Mouse (Mus musculus) cerebellum, adult 18-20 months (tissue): ENCODE results near the gene Dxo.

ENCODE experiments used
- DNase-seq, 2 experiments: peaks; one replicate each; pipeline ENCODE4 v3.0.0; 2021

Dxo gene

GRCm38 (mm10) chr17:34881683-34882310, 45.0 kb downstream of the Dxo start, which contains the start of gene Gm20547:
Gene Gm20547, minus strand, starts transcription at chr17:34882042.
- DNase-seq = no peak

DNA sequence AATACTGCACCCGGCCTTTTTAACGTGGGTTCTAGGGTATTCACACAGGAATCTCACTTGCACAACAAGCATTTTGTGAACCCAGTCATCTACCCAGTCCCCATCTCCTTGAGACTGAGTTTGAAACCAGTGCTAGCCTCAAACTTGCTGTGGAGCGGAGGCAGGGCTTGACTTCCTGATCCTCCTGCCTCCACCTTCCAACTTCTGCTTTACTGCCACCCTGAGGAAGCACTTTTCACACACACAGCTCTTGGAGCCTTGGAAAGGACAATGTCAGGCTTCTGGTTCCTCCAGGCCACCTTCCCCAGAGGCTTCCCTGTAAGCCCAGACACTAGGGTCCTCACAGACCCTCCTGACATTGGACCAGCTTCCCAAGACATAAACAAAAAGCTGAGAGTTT, 46.5 kb downstream of the Dxo start:
- no peak for DNase-seq

DNA sequence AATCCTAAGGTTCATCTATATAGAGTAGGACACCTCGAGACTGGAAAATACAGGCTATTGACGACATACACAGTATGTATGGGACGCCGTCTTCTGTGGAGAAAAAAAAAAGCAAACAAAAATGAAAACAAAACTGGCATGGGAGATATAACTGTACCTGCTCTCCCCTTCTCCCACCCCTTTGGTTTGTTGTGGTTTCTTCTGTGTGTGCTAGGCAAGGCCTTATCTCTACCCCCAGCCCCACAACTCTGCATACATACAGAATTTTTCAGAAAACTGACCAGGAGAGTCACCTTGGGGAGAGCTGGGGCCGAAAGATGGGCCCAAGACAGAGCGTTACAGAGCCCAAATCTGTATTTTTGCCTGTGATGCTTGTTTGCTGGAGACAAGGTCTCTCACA, 47.9 kb downstream of the Dxo start:
- DNase-seq = no peak

- DNase-seq = no peak
Measured at GRCm38 (mm10) chr17:34885615-34886014, 48.8 kb downstream of the Dxo start.

DNA sequence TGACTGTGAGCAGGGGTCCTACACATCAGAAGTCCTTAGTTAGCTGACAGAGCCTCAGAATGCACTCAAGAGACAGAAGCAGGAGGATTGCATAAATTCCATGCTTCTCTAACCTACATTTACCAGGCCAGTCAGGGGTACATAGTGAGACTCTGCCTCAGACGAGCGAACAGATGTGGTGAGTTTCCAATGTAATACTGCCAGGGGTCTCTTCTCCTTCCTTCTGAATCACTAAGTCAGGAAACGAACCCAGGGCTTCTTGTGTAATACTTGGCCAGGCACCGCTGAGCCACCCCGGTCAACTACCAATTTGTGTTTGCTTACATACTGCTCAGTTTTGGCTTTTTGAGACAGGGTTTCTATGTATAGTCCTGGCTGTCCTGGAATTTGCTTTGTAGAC, 51.1 kb downstream of the Dxo start:
- no peak for DNase-seq
